Mouse (Mus musculus): ENCODE measurements around the gene Ankrd27. TPM values are rescaled to one million over a fixed set of nuclear protein-coding genes. Genes with fewer than 3 reads are reported as not detected.
A peak's percentile ranks its signal among the peaks of the same experiment; 100 is the strongest.
"Not testable (repeated sequence)": the region's sequence is repeated elsewhere in the genome, so short reads cannot be mapped to it uniquely, and the experiment has no call there.

Gene Ankrd27
- polyA plus RNA-seq, 1 experiment, result 4.3 TPM

DNA sequence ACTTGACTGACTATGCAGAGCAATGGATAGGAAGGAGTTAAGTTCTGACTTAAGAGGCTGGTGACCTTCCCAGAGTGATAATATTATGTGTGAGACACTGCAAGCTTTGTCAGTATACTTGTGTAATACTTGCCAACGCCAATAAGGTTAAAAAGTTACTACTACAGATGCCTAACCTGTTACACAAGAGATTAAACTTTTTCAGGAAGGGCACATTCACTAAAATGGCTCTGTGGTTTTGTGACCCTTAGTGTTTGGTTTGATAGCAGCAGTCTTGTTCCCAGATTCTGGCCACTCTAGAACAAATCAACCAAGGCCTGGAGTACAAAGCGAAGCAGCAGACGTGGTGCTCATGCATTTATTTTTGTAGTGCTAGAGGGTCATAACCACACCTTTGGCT is 28.5 kb upstream of the Ankrd27 start:
- peak overlapping the region; percentile 78 for H3K4me3 ChIP-seq (replicated peaks)
- peaks cover 88% of the 10 kb centered on the region for H3K4me1 ChIP-seq (ENCODE audit: control insufficient read depth)
- no peak for TF ChIP-seq GATA1 (IDR thresholded peaks at IDR 0.05; ENCODE audit: low read length)
- TF ChIP-seq TAL1 (IDR thresholded peaks at IDR 0.05; ENCODE audit: low read length), result no peak

GRCm38 (mm10) chr7:35558681-35559080 is 27.4 kb upstream of the Ankrd27 start:
- no peaks in the 10 kb centered on the region for H3K27me3 ChIP-seq (ENCODE audit: control insufficient read depth)
- H3K4me1 ChIP-seq (ENCODE audit: control insufficient read depth), result peaks cover 90% of the 10 kb centered on the region
- no peaks in the 10 kb centered on the region for H3K9me3 ChIP-seq (ENCODE audit: control insufficient read depth, low read length)
- TF ChIP-seq GATA1 (IDR thresholded peaks at IDR 0.05; ENCODE audit: low read length), result no peak
- no peak for TF ChIP-seq TAL1 (IDR thresholded peaks at IDR 0.05; ENCODE audit: low read length)
- H3K4me3 ChIP-seq (replicated peaks), result no peak overlapping the region
- peaks cover 14% of the 10 kb centered on the region for H3K36me3 ChIP-seq (ENCODE audit: control insufficient read depth)

More for the DNA sequence above, 28.5 kb upstream of the Ankrd27 start:
- H3K36me3 ChIP-seq (ENCODE audit: control insufficient read depth), result peaks cover 23% of the 10 kb centered on the region
- no peaks in the 10 kb centered on the region for H3K9me3 ChIP-seq (ENCODE audit: control insufficient read depth, low read length)
- H3K27me3 ChIP-seq (ENCODE audit: control insufficient read depth), result no peaks in the 10 kb centered on the region

- peaks cover 14% of the 10 kb centered on the region for H3K36me3 ChIP-seq (ENCODE audit: control insufficient read depth)
- no peaks in the 10 kb centered on the region for H3K9me3 ChIP-seq (ENCODE audit: control insufficient read depth, low read length)
- peak; percentile 51; the same call in 1 of the 2 replicates for TF ChIP-seq GATA1 (IDR thresholded peaks at IDR 0.05; ENCODE audit: low read length)
- TF ChIP-seq TAL1 (IDR thresholded peaks at IDR 0.05; ENCODE audit: low read length), result peak; percentile 49
- no peaks in the 10 kb centered on the region for H3K27me3 ChIP-seq (ENCODE audit: control insufficient read depth)
- H3K4me3 ChIP-seq (replicated peaks), result peak overlapping the region; percentile 47
- H3K4me1 ChIP-seq (ENCODE audit: control insufficient read depth), result peaks cover 88% of the 10 kb centered on the region
Observed at GRCm38 (mm10) chr7:35559838-35560237, 26.2 kb upstream of the Ankrd27 start.

GRCm38 (mm10) chr7:35563071-35563470 is 23.0 kb upstream of the Ankrd27 start:
- H3K4me1 ChIP-seq (ENCODE audit: control insufficient read depth), result peaks cover 63% of the 10 kb centered on the region
- H3K9me3 ChIP-seq (ENCODE audit: control insufficient read depth, low read length), result no peaks in the 10 kb centered on the region
- H3K4me3 ChIP-seq (replicated peaks), result no peak overlapping the region
- H3K27me3 ChIP-seq (ENCODE audit: control insufficient read depth), result no peaks in the 10 kb centered on the region
- peaks cover 10% of the 10 kb centered on the region for H3K36me3 ChIP-seq (ENCODE audit: control insufficient read depth)
- TF ChIP-seq GATA1 (IDR thresholded peaks at IDR 0.05; ENCODE audit: low read length) (no peak), TAL1 (IDR thresholded peaks at IDR 0.05; ENCODE audit: low read length) (no peak)

- Histone ChIP-seq H3K27me3 (ENCODE audit: control insufficient read depth) (no peaks in the 10 kb centered on the region), H3K9me3 (ENCODE audit: control insufficient read depth, low read length) (no peaks in the 10 kb centered on the region), H3K4me3 (replicated peaks) (no peak overlapping the region), H3K4me1 (ENCODE audit: control insufficient read depth) (peaks cover 51% of the 10 kb centered on the region), H3K36me3 (ENCODE audit: control insufficient read depth) (no peaks in the 10 kb centered on the region)
- TF ChIP-seq TAL1 (IDR thresholded peaks at IDR 0.05; ENCODE audit: low read length), result no peak
- no peak for TF ChIP-seq GATA1 (IDR thresholded peaks at IDR 0.05; ENCODE audit: low read length)
Observed at GRCm38 (mm10) chr7:35564067-35564865, 21.8 kb upstream of the Ankrd27 start.

DNA sequence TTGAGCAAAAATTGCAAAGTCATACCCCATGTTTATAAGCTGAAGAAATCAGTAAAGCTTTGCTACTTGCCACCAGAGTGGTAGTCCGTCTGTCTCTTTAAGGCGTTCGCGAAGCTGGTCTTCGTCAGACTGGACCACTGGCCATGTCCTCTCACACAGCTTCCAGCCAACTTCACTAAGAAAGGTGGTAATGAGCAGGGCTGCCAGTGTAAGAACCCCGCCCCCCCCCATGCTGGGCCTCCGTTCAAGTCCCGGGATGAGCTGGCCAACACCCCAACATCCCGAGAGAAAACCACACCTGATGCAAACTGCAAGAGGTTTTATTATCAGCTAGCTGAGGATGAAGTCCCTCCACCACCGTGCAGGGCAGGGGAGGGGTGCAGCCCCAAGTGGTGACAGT is 21.2 kb upstream of the Ankrd27 start:
- H3K4me1 ChIP-seq (ENCODE audit: control insufficient read depth), result peaks cover 50% of the 10 kb centered on the region
- not testable (repeated sequence) for H3K4me3 ChIP-seq (replicated peaks); H3K9me3 ChIP-seq (ENCODE audit: control insufficient read depth, low read length); H3K36me3 ChIP-seq (ENCODE audit: control insufficient read depth); H3K27me3 ChIP-seq (ENCODE audit: control insufficient read depth)

DNA sequence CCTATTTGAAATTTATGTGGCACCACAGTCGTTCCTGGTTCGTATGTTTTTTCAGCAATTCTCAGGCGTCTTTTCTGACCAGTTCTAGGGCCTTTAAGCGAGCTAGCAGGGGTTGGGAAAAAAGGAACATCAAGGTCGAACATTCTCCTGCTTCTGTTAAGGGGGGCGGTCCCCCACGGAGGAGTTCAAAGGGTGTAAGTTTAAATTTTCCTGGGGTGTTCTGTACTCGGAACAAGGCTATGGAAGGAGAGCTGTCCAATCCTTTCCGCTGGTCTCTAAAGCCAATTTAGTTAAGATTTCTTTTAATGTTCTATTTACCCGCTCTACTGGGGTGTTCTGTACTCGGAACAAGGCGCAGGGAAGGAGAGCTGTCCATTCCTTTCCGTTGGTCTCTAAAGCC is 20.1 kb upstream of the Ankrd27 start:
- H3K4me1 ChIP-seq (ENCODE audit: control insufficient read depth), result peaks cover 43% of the 10 kb centered on the region
- H3K36me3 ChIP-seq (ENCODE audit: control insufficient read depth); H3K27me3 ChIP-seq (ENCODE audit: control insufficient read depth); H3K4me3 ChIP-seq (replicated peaks); H3K9me3 ChIP-seq (ENCODE audit: control insufficient read depth, low read length): not testable (repeated sequence)

DNA sequence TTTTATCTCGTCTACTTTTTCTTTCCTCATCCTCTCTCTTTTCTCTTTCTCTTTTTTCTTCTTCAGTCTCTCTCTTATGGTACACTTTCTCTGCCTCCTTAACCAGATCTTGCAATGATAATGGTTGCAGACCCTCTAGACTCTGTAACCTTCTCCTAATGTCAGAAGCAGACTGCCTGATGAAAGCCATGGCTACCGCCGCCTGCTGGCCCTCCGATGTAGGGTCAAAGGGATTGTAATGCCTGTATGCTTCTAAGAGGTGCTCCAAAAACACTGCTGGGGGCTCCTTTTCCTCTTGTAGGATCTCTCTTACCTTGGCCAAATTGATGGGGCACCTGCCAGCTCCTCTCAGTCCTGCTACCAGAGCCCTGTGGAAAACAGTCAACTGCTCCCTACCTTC is 16.3 kb upstream of the Ankrd27 start:
- H3K36me3 ChIP-seq (ENCODE audit: control insufficient read depth); H3K9me3 ChIP-seq (ENCODE audit: control insufficient read depth, low read length); H3K4me3 ChIP-seq (replicated peaks): not testable (repeated sequence)
- H3K27me3 ChIP-seq (ENCODE audit: control insufficient read depth), result peaks cover 15% of the 10 kb centered on the region
- H3K4me1 ChIP-seq (ENCODE audit: control insufficient read depth), result peaks cover 14% of the 10 kb centered on the region

- peaks cover 24% of the 10 kb centered on the region for H3K27me3 ChIP-seq (ENCODE audit: control insufficient read depth)
- H3K4me1 ChIP-seq (ENCODE audit: control insufficient read depth), result peaks cover 14% of the 10 kb centered on the region
- not testable (repeated sequence) for H3K4me3 ChIP-seq (replicated peaks)
Observed at GRCm38 (mm10) chr7:35570883-35571282, 15.2 kb upstream of the Ankrd27 start.

GRCm38 (mm10) chr7:35579849-35580248 is 6.2 kb upstream of the Ankrd27 start:
- TF ChIP-seq TAL1 (IDR thresholded peaks at IDR 0.05; ENCODE audit: low read length), result no peak
- TF ChIP-seq GATA1 (IDR thresholded peaks at IDR 0.05; ENCODE audit: low read length), result no peak
- peaks cover 17% of the 10 kb centered on the region for H3K4me1 ChIP-seq (ENCODE audit: control insufficient read depth)
- H3K27me3 ChIP-seq (ENCODE audit: control insufficient read depth), result peaks cover 73% of the 10 kb centered on the region
- H3K9me3 ChIP-seq (ENCODE audit: control insufficient read depth, low read length), result peaks cover 9% of the 10 kb centered on the region; the same call in 1 of the 2 replicates
- no peak overlapping the region for H3K4me3 ChIP-seq (replicated peaks)
- no peaks in the 10 kb centered on the region for H3K36me3 ChIP-seq (ENCODE audit: control insufficient read depth)

More at GRCm38 (mm10) chr7:35570883-35571282, 15.2 kb upstream of the Ankrd27 start:
- H3K9me3 ChIP-seq (ENCODE audit: control insufficient read depth, low read length); H3K36me3 ChIP-seq (ENCODE audit: control insufficient read depth): not testable (repeated sequence)
